Mouse (Mus musculus): ENCODE measurements around the gene Sumf2. TPM values are rescaled to one million over a fixed set of nuclear protein-coding genes. Genes with fewer than 3 reads are reported as not detected.
"Not testable (repeated sequence)": the region's sequence is repeated elsewhere in the genome, so short reads cannot be mapped to it uniquely, and the experiment has no call there.

The Sumf2 gene
- polyA plus RNA-seq, 1 experiment from 2014 or later: 36.2 TPM

DNA sequence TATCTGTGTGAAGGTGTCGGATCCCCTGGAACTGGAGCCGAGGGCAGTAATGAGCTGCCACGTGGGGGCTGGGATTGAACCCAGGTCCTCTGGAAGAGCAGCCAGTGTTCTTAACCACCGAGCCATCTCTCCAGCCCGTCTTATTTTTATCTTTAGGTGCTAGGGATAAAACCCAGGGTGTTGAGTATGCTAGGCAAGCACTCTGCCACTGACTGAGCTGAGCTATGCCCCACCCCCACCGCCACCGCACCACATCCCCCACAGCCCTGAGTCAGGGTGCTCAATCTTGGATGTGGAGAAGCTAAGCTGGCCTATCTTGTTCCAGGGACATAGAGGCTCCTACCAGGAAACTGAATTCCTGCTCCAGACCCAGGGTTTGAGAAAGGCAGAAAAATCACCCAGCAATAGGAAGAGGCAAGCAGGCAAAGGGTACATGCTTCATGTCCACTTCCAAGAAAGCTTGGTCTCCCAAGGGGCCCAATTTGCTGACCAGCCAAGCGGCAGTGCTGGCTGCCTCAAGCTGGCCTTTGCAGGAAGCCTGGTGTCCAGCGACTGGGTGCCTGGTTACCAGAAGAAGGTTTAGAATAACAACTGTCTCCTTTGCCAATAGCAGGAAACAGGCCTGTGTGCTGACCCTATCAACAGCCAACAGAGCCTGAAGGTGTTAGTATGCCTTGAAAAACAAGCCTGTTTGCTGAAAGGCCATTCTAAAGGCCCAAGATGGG is 31.1 kb downstream of the Sumf2 start:
- no peak overlapping the region for H3K27ac ChIP-seq

DNA sequence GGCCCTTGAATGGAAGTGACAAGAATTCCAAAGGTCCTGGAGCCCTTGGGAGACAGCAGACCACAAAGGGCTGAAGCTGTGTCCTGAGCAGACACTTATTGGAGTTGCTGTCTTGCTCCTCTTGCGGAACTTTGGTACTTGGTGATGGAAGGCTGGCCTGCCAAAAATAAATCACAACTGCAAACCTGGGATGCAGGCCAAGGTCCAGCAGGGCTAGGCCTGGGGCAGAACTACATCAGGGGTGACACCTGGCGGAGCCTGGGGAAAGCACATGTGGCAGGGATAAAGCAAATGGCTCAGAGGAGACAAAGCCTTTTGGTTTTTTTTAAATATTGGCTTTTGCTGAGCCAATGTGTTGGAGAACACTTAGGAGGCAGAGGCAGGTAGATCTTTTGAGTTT is 32.2 kb downstream of the Sumf2 start:
- Histone ChIP-seq H3K27ac (no peak overlapping the region), H3K4me1 (no peaks in the 10 kb centered on the region), H3K4me3 (no peak overlapping the region), H3K9ac (no peak overlapping the region), H3K27me3 (replicated peaks) (no peaks in the 10 kb centered on the region), H3K9me3 (replicated peaks) (no peaks in the 10 kb centered on the region), H3K4me2 (no peak overlapping the region), H3K36me3 (peaks cover 38% of the 10 kb centered on the region)
- 59% methylated on average over 2 of the region's 2 CpGs for WGBS (ENCODE audit: insufficient replicate concordance)
- ATAC-seq: no peak

More for the DNA sequence above, 31.1 kb downstream of the Sumf2 start:
- Histone ChIP-seq H3K27me3 (replicated peaks) (no peaks in the 10 kb centered on the region), H3K4me2 (no peak overlapping the region), H3K36me3 (peaks cover 30% of the 10 kb centered on the region), H3K4me3 (no peak overlapping the region), H3K9ac (no peak overlapping the region), H3K4me1 (no peaks in the 10 kb centered on the region), H3K9me3 (replicated peaks) (no peaks in the 10 kb centered on the region)
- no peak for ATAC-seq
- 53% methylated on average over 9 of the region's 9 CpGs for WGBS (ENCODE audit: insufficient replicate concordance)

DNA sequence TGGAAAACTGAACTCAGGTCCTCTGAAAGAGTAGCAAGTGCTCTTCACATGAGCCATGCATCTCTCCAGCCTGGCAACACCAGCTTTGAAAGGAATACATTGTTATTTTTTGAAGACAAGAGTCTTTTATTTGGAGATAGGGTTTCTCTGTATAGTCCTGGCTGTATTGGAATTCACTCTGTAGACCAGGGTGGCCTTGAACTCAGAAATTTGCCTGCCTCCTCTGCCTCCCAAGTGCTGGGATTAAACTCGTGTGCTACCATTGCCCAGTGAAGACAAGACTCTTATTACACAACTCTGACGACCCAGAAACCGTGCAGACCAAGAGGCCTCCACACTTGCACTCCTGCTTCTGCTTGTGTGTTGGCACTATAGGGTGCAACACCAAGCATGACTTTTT is 33.1 kb downstream of the Sumf2 start:
- peaks cover 5% of the 10 kb centered on the region; the same call in 1 of the 2 replicates for H3K4me1 ChIP-seq
- 59% methylated on average over 3 of the region's 3 CpGs for WGBS (ENCODE audit: insufficient replicate concordance)

DNA sequence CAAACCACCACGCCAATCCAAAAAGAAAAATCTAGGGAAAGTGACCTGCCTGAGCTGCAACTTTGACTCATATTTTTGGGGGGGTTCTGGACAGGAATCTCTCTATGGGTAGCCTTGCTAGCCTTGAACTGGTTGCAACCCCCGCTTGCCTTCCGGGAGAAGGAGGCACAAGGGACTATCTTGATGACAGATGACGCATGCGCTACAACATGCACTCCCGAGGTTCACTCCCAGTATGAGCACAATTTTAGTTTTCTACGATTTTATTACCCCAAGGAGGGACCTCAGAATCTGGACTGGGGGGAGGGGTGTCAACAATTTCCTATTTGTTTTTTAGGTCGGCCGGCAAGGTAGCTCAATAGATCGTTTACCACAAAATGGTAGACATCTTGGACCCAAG is 39.5 kb downstream of the Sumf2 start:
- Histone ChIP-seq H3K4me3 (peak overlapping the region; percentile 83), H3K27ac (peak overlapping the region; percentile 99), H3K36me3 (peaks cover 40% of the 10 kb centered on the region), H3K27me3 (replicated peaks) (no peaks in the 10 kb centered on the region), H3K9me3 (replicated peaks) (no peaks in the 10 kb centered on the region), H3K4me2 (peak overlapping the region; percentile 85), H3K4me1 (peaks cover 19% of the 10 kb centered on the region), H3K9ac (peak overlapping the region; percentile 92)
- 6% methylated on average over 10 of the region's 10 CpGs for WGBS (ENCODE audit: insufficient replicate concordance)
- no peak for ATAC-seq

More for the DNA sequence above, 33.1 kb downstream of the Sumf2 start:
- Histone ChIP-seq H3K4me2 (no peak overlapping the region), H3K9me3 (replicated peaks) (no peaks in the 10 kb centered on the region), H3K36me3 (peaks cover 47% of the 10 kb centered on the region), H3K4me3 (no peak overlapping the region), H3K27ac (no peak overlapping the region), H3K9ac (no peak overlapping the region), H3K27me3 (replicated peaks) (no peaks in the 10 kb centered on the region)
- ATAC-seq: no peak

DNA sequence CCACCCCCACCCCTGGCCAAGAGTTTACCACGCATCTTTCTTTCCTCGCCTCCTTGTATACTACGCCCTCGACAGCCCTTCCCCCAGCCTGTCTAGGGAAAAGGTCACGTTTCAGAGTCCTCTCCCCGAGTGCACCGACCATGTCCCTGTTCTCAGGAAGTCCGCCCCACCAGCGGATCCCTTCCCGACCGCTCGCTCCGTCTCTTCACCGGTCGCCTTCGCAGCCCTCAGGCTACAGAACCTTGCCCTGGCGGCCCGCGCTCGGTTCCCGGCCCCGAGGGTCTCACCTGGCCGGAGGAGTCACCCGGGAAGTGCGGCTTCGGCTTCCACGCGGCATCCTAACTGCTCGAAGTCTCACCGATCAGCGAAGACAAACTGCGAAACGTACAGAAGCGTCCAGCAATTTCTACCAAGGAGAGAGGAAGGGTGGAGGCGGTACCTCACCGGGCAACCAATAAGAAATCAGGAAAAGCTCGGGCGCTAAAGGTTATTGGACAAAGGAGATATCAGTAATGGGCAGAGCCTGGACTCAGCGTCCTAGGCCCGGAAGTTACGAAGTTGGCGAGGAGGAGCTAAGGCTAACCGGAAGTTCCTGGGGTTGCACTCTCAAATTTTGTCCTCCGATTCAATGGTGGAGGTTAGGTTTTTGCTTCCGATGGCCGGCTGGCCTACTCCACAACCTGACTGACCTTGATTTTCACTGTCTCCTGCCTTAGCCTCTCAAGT is 40.3 kb downstream of the Sumf2 start, which contains the start of gene Chchd2:
Gene Chchd2 (minus strand): TSS at position 560 of the 726 bp plus-strand sequence.
- Histone ChIP-seq H3K36me3 (peaks cover 32% of the 10 kb centered on the region), H3K27ac (peak within 1 kb of the TSS; percentile 99), H3K27me3 (replicated peaks) (no peaks in the 10 kb centered on the region), H3K4me1 (peaks cover 19% of the 10 kb centered on the region), H3K4me3 (peak within 1 kb of the TSS; percentile 83), H3K9me3 (replicated peaks) (no peaks in the 10 kb centered on the region), H3K9ac (peak within 1 kb of the TSS; percentile 92), H3K4me2 (peak within 1 kb of the TSS; percentile 85)
- WGBS (ENCODE audit: insufficient replicate concordance): under 1% methylated on average over 46 of the region's 46 CpGs
- ATAC-seq: peak; percentile 99

DNA sequence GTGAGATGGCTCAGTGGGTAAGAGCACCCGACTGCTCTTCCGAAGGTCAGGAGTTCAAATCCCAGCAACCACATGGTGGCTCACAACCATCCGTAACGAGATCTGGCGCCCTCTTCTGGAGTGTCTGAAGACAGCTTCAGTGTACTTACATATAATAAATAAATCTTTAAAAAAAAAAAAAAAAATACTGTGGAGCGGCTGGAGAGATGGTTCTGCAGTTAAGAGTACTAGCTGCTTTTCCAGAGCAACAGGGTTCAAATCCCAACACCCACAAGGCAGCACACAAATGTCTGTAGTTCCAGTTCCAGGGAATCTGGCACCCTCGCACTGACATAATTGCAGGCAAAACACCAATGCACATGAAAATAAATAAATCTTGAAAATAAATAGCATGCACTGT is 43.6 kb downstream of the Sumf2 start:
- not testable (repeated sequence) for H3K27me3 ChIP-seq (replicated peaks); H3K27ac ChIP-seq; H3K4me2 ChIP-seq; ATAC-seq; H3K4me3 ChIP-seq; H3K9ac ChIP-seq; H3K36me3 ChIP-seq; H3K9me3 ChIP-seq (replicated peaks)
- WGBS (ENCODE audit: insufficient replicate concordance): 61% methylated on average over 6 of the region's 7 CpGs
- peaks cover 14% of the 10 kb centered on the region for H3K4me1 ChIP-seq

DNA sequence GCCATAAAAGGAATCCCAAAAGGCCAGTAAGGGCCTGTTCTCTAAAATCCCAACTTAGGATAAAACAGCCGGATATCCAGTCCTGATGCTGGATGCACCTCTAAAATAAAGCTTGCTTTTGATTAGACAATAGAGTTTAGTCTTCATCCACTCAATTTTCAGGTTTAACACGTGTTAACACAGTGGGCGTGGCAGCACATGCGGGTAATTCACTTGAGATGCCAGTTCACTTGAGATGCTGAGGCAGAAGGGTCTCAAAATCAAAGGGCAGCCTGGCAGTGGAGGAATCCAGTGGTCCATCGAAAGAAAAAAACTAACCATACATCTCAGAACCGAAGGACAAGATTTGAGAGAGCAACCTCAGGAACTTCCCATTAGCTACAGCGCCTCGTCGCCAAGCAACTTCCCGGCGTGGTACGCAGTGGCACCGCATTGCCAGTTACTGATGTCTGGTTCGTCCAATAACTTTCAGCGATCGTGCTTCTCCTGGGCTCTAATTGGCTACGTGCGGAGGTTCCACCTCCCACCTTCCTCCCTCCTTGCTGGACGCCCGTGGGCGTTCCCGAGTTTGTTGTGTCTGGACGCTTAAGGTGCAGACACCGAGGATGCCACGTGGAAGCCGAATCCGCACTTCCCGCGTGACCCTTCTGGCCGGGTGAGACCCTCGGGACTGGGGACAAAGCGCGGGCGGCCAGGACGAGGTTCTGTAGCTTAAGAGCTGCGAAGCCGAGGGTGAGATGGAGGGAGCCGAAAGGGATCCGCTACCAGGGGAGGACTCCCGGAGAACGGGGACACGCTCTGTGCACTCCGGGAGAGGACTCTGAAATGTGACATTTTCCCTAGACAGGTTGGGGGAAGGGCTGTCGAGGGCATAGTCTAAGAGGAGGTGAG is 48.7 kb downstream of the Sumf2 start, which contains the start of gene Zbed5:
Gene Zbed5 (plus strand): TSS at position 526 of the 891 bp plus-strand sequence.
- ATAC-seq: peak; percentile 99
- peaks cover 15% of the 10 kb centered on the region for H3K4me1 ChIP-seq
- H3K27me3 ChIP-seq (replicated peaks): no peaks in the 10 kb centered on the region; the same call in 1 of the 2 replicates
- H3K9ac ChIP-seq: peak within 1 kb of the TSS; percentile 49
- H3K27ac ChIP-seq: no peak within 1 kb of the TSS
- H3K4me2 ChIP-seq: peak within 1 kb of the TSS; percentile 83
- H3K9me3 ChIP-seq (replicated peaks): no peaks in the 10 kb centered on the region
- H3K4me3 ChIP-seq: peak within 1 kb of the TSS; percentile 61
- WGBS (ENCODE audit: insufficient replicate concordance): 2% methylated on average over 44 of the region's 44 CpGs
- H3K36me3 ChIP-seq: no peaks in the 10 kb centered on the region

DNA sequence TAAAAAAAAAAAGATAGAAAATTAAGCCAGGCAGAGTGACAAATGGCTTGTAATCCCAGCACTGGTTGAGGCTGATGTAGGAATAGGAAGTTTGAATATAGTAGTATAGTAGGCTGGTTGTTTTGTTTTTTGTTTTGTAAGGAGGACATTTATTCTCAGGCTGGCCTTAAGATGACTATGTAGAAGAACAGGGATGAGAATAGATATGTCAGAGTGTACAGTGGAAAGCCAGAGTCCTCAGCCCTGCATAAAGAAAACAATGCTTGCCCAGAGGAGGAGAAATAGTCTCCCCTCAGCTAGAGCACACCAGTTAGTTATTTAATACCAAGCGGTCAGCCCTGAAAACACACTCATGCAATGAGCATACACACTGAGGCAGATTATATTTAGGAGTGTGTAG is 51.7 kb downstream of the Sumf2 start, which contains the start of gene Phkg1:
Gene Phkg1 (minus strand): TSS at position 101 of the 400 bp plus-strand sequence.
- 85% methylated on average over 1 of the region's 1 CpGs for whole genome bisulfite sequencing (ENCODE audit: insufficient replicate concordance)

DNA sequence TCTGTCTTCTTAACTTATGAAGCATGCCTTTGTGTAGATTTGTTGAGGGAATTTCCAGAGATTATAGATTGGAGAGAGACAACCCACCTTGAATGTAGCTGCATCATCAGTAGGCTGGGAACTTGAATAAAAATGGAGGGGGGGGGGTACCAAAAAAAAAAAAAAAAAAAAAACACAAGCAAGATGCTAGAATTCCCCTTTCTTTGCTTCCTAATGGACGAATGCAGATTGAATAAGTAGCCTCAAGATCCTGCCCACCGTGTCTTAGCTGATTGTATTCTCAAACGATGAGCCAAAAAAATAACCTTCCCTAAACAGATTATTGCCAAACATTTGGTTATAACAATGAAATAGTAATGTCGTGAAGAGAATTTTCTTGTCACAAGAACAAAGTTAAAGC is 61.0 kb downstream of the Sumf2 start:
- 21% methylated on average over 4 of the region's 4 CpGs for WGBS (ENCODE audit: insufficient replicate concordance)
- Histone ChIP-seq H3K9ac (no peak overlapping the region), H3K36me3 (no peaks in the 10 kb centered on the region), H3K27me3 (replicated peaks) (peaks cover 17% of the 10 kb centered on the region; the same call in 1 of the 2 replicates), H3K27ac (no peak overlapping the region), H3K4me2 (peak overlapping the region; percentile 95), H3K4me1 (peaks cover 21% of the 10 kb centered on the region), H3K9me3 (replicated peaks) (no peaks in the 10 kb centered on the region), H3K4me3 (peak overlapping the region; percentile 63)
- no peak for ATAC-seq

More for the DNA sequence above, 51.7 kb downstream of the Sumf2 start, which contains the start of gene Phkg1:
- Histone ChIP-seq H3K4me1 (peaks cover 15% of the 10 kb centered on the region), H3K36me3 (no peaks in the 10 kb centered on the region), H3K4me2 (no peak within 1 kb of the TSS), H3K9ac (no peak within 1 kb of the TSS), H3K9me3 (replicated peaks) (no peaks in the 10 kb centered on the region), H3K27me3 (replicated peaks) (no peaks in the 10 kb centered on the region; the same call in 1 of the 2 replicates), H3K4me3 (no peak within 1 kb of the TSS), H3K27ac (no peak within 1 kb of the TSS)
- ATAC-seq: no peak

DNA sequence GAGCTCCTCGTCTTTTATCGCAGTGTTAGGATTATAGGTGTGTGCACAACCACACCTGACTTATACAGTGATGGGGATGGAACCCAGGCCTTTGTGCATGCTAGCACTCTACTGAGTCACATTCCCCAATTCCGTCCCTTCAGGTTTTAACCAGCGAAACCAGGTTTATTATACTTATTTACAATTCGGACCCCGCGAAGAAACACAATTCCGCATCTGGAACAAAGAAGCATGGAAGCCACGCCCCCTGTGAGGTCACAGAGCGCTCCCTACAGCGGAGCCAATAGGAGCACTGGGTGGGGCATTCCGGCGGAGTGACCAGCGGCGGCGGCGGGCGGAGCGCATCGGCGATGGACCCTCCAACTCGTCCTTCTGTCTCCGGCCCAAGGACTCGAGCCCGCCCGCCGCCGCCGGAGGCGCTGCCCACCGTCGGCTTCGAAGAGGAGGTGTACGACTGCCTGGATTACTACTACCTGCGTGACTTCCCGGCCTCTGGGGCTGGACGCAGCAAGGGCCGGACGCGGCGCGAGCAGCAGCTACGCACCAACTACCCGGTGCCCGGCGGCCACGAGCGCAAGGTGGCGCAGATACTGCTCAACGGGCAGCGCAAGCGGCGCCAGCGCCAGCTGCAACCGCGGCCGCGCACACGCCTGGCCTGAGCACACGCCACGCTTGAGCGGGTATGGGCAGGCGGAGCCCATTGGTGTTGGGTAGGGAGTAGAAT is 61.6 kb downstream of the Sumf2 start, which contains the start of gene Nupr1l:
Gene Nupr1l (plus strand): TSS at position 299 of the 724 bp plus-strand sequence.
- peak within 1 kb of the TSS; percentile 95 for H3K4me2 ChIP-seq
- under 1% methylated on average over 63 of the region's 63 CpGs for WGBS (ENCODE audit: insufficient replicate concordance)
- peak within 1 kb of the TSS; percentile 73 for H3K9ac ChIP-seq
- peaks cover 17% of the 10 kb centered on the region; the same call in 1 of the 2 replicates for H3K27me3 ChIP-seq (replicated peaks)
- peaks cover 21% of the 10 kb centered on the region for H3K4me1 ChIP-seq
- no peaks in the 10 kb centered on the region for H3K36me3 ChIP-seq
- peak within 1 kb of the TSS; percentile 50 for H3K27ac ChIP-seq
- peak; percentile 94 for ATAC-seq
- peak within 1 kb of the TSS; percentile 63 for H3K4me3 ChIP-seq
- no peaks in the 10 kb centered on the region for H3K9me3 ChIP-seq (replicated peaks)

DNA sequence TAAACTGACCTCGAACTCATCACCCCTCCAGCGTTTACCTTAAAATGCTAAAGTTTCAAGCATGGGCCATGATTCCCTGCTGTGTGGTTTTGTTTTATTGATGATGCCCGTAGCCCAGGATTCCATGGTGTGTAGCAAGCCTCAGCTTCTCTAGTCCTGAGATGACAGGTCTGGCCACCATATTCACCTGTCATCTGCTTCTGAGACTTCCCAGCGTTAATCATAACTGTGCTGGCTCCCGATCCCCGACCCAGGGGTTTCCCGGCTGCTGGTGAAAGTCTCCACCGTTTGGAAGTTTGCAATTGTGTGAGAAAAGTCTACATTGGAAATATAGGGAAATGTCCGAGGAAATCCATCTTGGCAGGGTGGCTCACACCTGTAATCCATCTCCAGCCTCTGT is 62.4 kb downstream of the Sumf2 start:
- H3K9me3 ChIP-seq (replicated peaks): no peaks in the 10 kb centered on the region
- peak overlapping the region; percentile 73; the same call in 1 of the 2 replicates for H3K9ac ChIP-seq
- H3K27ac ChIP-seq: no peak overlapping the region
- H3K36me3 ChIP-seq: no peaks in the 10 kb centered on the region
- H3K27me3 ChIP-seq (replicated peaks): peaks cover 17% of the 10 kb centered on the region; the same call in 1 of the 2 replicates
- H3K4me2 ChIP-seq: peak overlapping the region; percentile 95
- WGBS (ENCODE audit: insufficient replicate concordance): 59% methylated on average over 9 of the region's 9 CpGs
- H3K4me3 ChIP-seq: peak overlapping the region; percentile 63
- H3K4me1 ChIP-seq: peaks cover 21% of the 10 kb centered on the region
- no peak for ATAC-seq
